Mouse (Mus musculus): ENCODE data around the gene Lyplal1. TPM values are rescaled to one million over a fixed set of nuclear protein-coding genes. Genes with fewer than 3 reads are reported as not detected.

The Lyplal1 gene
- total RNA-seq, 2 experiments from 2014 or later, result 9.3 to 10.5 TPM

DNA sequence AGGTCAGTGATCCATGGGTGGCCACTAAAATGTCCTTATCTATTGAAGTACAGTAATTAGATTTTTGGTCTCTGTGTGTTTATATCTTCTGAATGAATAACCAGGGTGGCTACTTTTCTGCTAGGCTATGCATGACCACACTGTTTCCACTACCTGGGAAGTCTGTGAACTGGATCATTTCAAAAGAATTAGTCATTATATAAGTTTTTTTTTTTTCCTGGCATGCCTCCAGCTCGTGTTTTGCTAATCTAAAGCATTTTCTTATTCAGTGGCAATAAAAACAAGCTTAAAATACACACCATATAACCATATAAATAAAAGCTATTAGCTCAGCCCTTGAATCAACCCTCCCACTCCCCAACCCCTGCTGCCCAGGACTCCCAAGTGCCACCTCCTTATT is 75.3 kb downstream of the Lyplal1 start:
- DNase-seq (ENCODE audit: low spot score in 2 of 2), result no peak
